Comparison of ENCODE assay signal across 32 mouse cellular contexts in genomic region chr16:5342326-5342725, GRCm38 (mm10).
DNase-seq lines count a peak whose midpoint lies in the region; ATAC-seq and TF ChIP-seq lines count a peak whose summit lies in the region.
"Had no signal": no experiment of that assay in that cellular context is flagged by ENCODE, and none has a peak within 500 bp of the region (broad histone marks: within the 10 kb centered on the region; RNA-seq: fewer than 3 reads in every experiment).

No protein-coding gene starts in this region.

- H3K27me3 ChIP-seq in forebrain, embryonic 15.5 days = no peaks in the 10 kb centered on the region
- no peaks in the 10 kb centered on the region for H3K27me3 ChIP-seq in forebrain, embryonic 11.5 days (ENCODE audit: control insufficient read depth, insufficient read depth, low read length)
- H3K27me3 ChIP-seq: embryonic facial prominence, embryonic 13.5 days; forebrain, embryonic 13.5 days; heart, embryonic 13.5 days; limb, embryonic 12.5 days; liver, embryonic 15.5 days; midbrain, embryonic 15.5 days; neural tube, embryonic 15.5 days; stomach, embryonic 15.5 days had no signal

- no peak overlapping the region for H3K9ac ChIP-seq in forebrain, embryonic 15.5 days (replicated peaks)
- H3K9ac ChIP-seq in forebrain, embryonic 11.5 days (ENCODE audit: low read length) = no peak overlapping the region
- H3K9ac ChIP-seq: embryonic facial prominence, embryonic 13.5 days; forebrain, embryonic 13.5 days; heart, embryonic 13.5 days; hindbrain, embryonic 14.5 days; limb, embryonic 12.5 days; liver, embryonic 15.5 days; lung, embryonic 14.5 days; midbrain, embryonic 15.5 days; neural tube, embryonic 15.5 days; stomach, embryonic 15.5 days had no signal

- ATAC-seq in forebrain, embryonic 15.5 days (replicated peaks) = no peak
- ATAC-seq in forebrain, embryonic 11.5 days (replicated peaks; ENCODE audit: low FRiP score) = no peak
- ATAC-seq: forebrain, embryonic 13.5 days; intestine, postnatal 0 days; midbrain, embryonic 15.5 days; Patski had no signal

- intact Hi-C loops in left cerebral cortex, postnatal 14 days (cut with DNase I) = no loop called here
- intact Hi-C loops in left cerebral cortex, adult 2 months (cut with DNase I) = no loop called here

- peak overlapping the region; percentile 46 for H3K27ac ChIP-seq in forebrain, embryonic 15.5 days (replicated peaks)
- H3K27ac ChIP-seq in forebrain, embryonic 11.5 days (ENCODE audit: low read depth, low read length) = no peak overlapping the region
- H3K27ac ChIP-seq in left cerebral cortex, adult 2 months = no peak overlapping the region
- H3K27ac ChIP-seq: embryonic facial prominence, embryonic 13.5 days; forebrain, embryonic 13.5 days; heart, embryonic 13.5 days; hindbrain, embryonic 14.5 days; limb, embryonic 12.5 days; liver, embryonic 15.5 days; midbrain, embryonic 15.5 days; neural tube, embryonic 15.5 days; stomach, embryonic 15.5 days had no signal

- 0 out of 2 replicates have a peak, but pooled peaks cover 7% of the 10 kb centered on the region for H3K4me1 ChIP-seq in forebrain, embryonic 15.5 days
- H3K4me1 ChIP-seq in forebrain, embryonic 11.5 days (replicated peaks; ENCODE audit: control insufficient read depth, insufficient read depth, low read length) = no peaks in the 10 kb centered on the region
- H3K4me1 ChIP-seq: embryonic facial prominence, embryonic 13.5 days; forebrain, embryonic 13.5 days; heart, embryonic 13.5 days; limb, embryonic 12.5 days; liver, embryonic 15.5 days; neural tube, embryonic 15.5 days; stomach, embryonic 15.5 days had no signal

- H3K36me3 ChIP-seq in forebrain, embryonic 15.5 days = no peaks in the 10 kb centered on the region
- no peaks in the 10 kb centered on the region for H3K36me3 ChIP-seq in forebrain, embryonic 11.5 days (ENCODE audit: control insufficient read depth, insufficient read depth, low read length)
- H3K36me3 ChIP-seq: embryonic facial prominence, embryonic 13.5 days; heart, embryonic 13.5 days; limb, embryonic 12.5 days; liver, embryonic 15.5 days; midbrain, embryonic 15.5 days; neural tube, embryonic 15.5 days; stomach, embryonic 15.5 days had no signal

- H3K4me2 ChIP-seq in forebrain, embryonic 15.5 days (replicated peaks) = no peak overlapping the region
- H3K4me2 ChIP-seq in forebrain, embryonic 11.5 days (ENCODE audit: low read depth, low read length, severe bottlenecking) = no peak overlapping the region
- H3K4me2 ChIP-seq: embryonic facial prominence, embryonic 13.5 days; forebrain, embryonic 13.5 days; heart, embryonic 13.5 days; hindbrain, embryonic 14.5 days; limb, embryonic 12.5 days; liver, embryonic 15.5 days; lung, embryonic 14.5 days; midbrain, embryonic 15.5 days; neural tube, embryonic 15.5 days; stomach, embryonic 15.5 days had no signal

- no peak for DNase-seq in forebrain, embryonic 11.5 days (ENCODE audit: low spot score)
- DNase-seq in left cerebral cortex, postnatal 14 days (ENCODE audit: low spot score in 2 of 2) = peak; percentile 8 to 24
- DNase-seq in left cerebral cortex, adult 2 months (ENCODE audit: extremely low spot score in 1 of 2, low spot score in 2 of 2) = no peak
- DNase-seq in testis, postnatal 10 days (ENCODE audit: low spot score) = peak; percentile 23
- DNase-seq in testis, postnatal 14 days (ENCODE audit: low spot score) = no peak
- peak; percentile 40 for DNase-seq in telencephalon, adult 2 months (ENCODE audit: low read depth, low spot score)
- no peak for DNase-seq in gastrocnemius, adult 8-10 months (ENCODE audit: low spot score in 2 of 2)
- DNase-seq: adrenal gland, postnatal 14 days; cerebellum, adult 11 months; cerebellum, adult 9-11 months; embryo, embryonic 11 days; gastrocnemius, postnatal 10 days; heart, postnatal 10 days; kidney, adult 9 months; kidney, postnatal 10 days; lung, embryonic 14.5 days; lung, postnatal 14 days; thymus, adult 2 months; thymus, postnatal 4 days had no signal

- no peak overlapping the region for H3K4me3 ChIP-seq in forebrain, embryonic 15.5 days
- H3K4me3 ChIP-seq in forebrain, embryonic 11.5 days (ENCODE audit: low read depth, low read length) = no peak overlapping the region
- H3K4me3 ChIP-seq in left cerebral cortex, adult 2 months = no peak overlapping the region
- H3K4me3 ChIP-seq: embryonic facial prominence, embryonic 13.5 days; erythroblast, embryonic 14.5 days; forebrain, embryonic 13.5 days; heart, embryonic 13.5 days; limb, embryonic 12.5 days; liver, embryonic 15.5 days; midbrain, embryonic 15.5 days; neural tube, embryonic 15.5 days; stomach, embryonic 15.5 days had no signal

- WGBS in forebrain, embryonic 15.5 days = 73% methylated on average over 6 of the region's 6 CpGs
- WGBS in forebrain, embryonic 11.5 days = 81% methylated on average over 6 of the region's 6 CpGs

- TF ChIP-seq CTCF in left cerebral cortex, adult 2 months (IDR thresholded peaks at IDR 0.05) = no peak

- no peaks in the 10 kb centered on the region for H3K9me3 ChIP-seq in forebrain, embryonic 15.5 days
- no peaks in the 10 kb centered on the region for H3K9me3 ChIP-seq in forebrain, embryonic 11.5 days (ENCODE audit: control insufficient read depth, low read length)
- H3K9me3 ChIP-seq: embryonic facial prominence, embryonic 13.5 days; forebrain, embryonic 13.5 days; heart, embryonic 13.5 days; limb, embryonic 12.5 days; liver, embryonic 15.5 days; midbrain, embryonic 15.5 days; neural tube, embryonic 15.5 days; stomach, embryonic 15.5 days had no signal

Comparison
In these comparisons a context has a peak if more than half of its experiments do, and no peak if none do; other contexts are left out.
1. DNase-seq: peak in left cerebral cortex, postnatal 14 days (2 of 2), testis, postnatal 10 days (single experiment) and telencephalon, adult 2 months (single experiment); none in forebrain, embryonic 11.5 days (single experiment), left cerebral cortex, adult 2 months (0 of 2), testis, postnatal 14 days (single experiment) and gastrocnemius, adult 8-10 months (0 of 2).